In genomic region chr1:160713383-160713782, GRCm38 (mm10) we compare ENCODE assay signal across 22 mouse cellular contexts.
"Had no signal": no experiment of that assay in that cellular context is flagged by ENCODE, and none has a peak within 500 bp of the region (broad histone marks: within the 10 kb centered on the region; RNA-seq: fewer than 3 reads in every experiment).

No protein-coding gene starts in this region.

- H3K4me2 ChIP-seq: limb, embryonic 13.5 days; liver, embryonic 12.5 days; liver, embryonic 15.5 days; lung, embryonic 15.5 days; midbrain, embryonic 13.5 days; neural tube, embryonic 13.5 days; stomach, embryonic 15.5 days had no signal

- H3K4me3 ChIP-seq: limb, embryonic 10.5 days; limb, embryonic 13.5 days; liver, embryonic 12.5 days; liver, embryonic 15.5 days; lung, embryonic 15.5 days; megakaryocyte, embryonic 14.5 days; midbrain, embryonic 10.5 days; midbrain, embryonic 13.5 days; myocyte; neural tube, embryonic 13.5 days; stomach, embryonic 15.5 days had no signal

- ATAC-seq: liver, embryonic 12.5 days; midbrain, embryonic 13.5 days; midbrain, embryonic 16.5 days had no signal

- H3K27ac ChIP-seq: limb, embryonic 10.5 days; limb, embryonic 13.5 days; liver, embryonic 12.5 days; liver, embryonic 15.5 days; lung, embryonic 15.5 days; midbrain, embryonic 10.5 days; midbrain, embryonic 13.5 days; neural tube, embryonic 13.5 days; stomach, embryonic 15.5 days had no signal

- H3K27me3 ChIP-seq: limb, embryonic 13.5 days; liver, embryonic 12.5 days; liver, embryonic 15.5 days; lung, embryonic 15.5 days; megakaryocyte, embryonic 14.5 days; midbrain, embryonic 13.5 days; neural tube, embryonic 13.5 days; stomach, embryonic 15.5 days had no signal

- H3K9me3 ChIP-seq: limb, embryonic 10.5 days; limb, embryonic 13.5 days; liver, embryonic 12.5 days; liver, embryonic 15.5 days; lung, embryonic 15.5 days; megakaryocyte, embryonic 14.5 days; midbrain, embryonic 10.5 days; midbrain, embryonic 13.5 days; neural tube, embryonic 13.5 days; stomach, embryonic 15.5 days had no signal

- DNase-seq: kidney, postnatal 14 days; kidney, postnatal 4 days; liver; lung, adult 18-20 months; lung, postnatal 10 days; lung, postnatal 36 days; retina, postnatal 1 day; right cerebral cortex, postnatal 25 days; spleen, adult 18-20 months; thymus, postnatal 25 days had no signal

- H3K9ac ChIP-seq: limb, embryonic 13.5 days; liver, embryonic 12.5 days; liver, embryonic 15.5 days; lung, embryonic 15.5 days; midbrain, embryonic 13.5 days; neural tube, embryonic 13.5 days; stomach, embryonic 15.5 days had no signal

- H3K4me1 ChIP-seq: limb, embryonic 10.5 days; limb, embryonic 13.5 days; lung, embryonic 15.5 days; midbrain, embryonic 10.5 days; midbrain, embryonic 13.5 days; neural tube, embryonic 13.5 days; stomach, embryonic 15.5 days had no signal

- H3K36me3 ChIP-seq: limb, embryonic 10.5 days; limb, embryonic 13.5 days; lung, embryonic 15.5 days; midbrain, embryonic 10.5 days; midbrain, embryonic 13.5 days; neural tube, embryonic 13.5 days; stomach, embryonic 15.5 days had no signal
